Mouse (Mus musculus) heart, adult 2 months (tissue): ENCODE data around the gene Nfic. TPM values are rescaled to one million over a fixed set of nuclear protein-coding genes. Genes with fewer than 3 reads are reported as not detected.
"Not testable (repeated sequence)": the region's sequence is repeated elsewhere in the genome, so short reads cannot be mapped to it uniquely, and the experiment has no call there.

ENCODE experiments used
- DNase-seq, 2 experiments: peaks; one replicate each; pipeline ENCODE4 v3.0.0; 2021
- H3K27ac ChIP-seq: fragments of 200-600 bp; 2 replicates; pipeline ENCODE4 v1.8.1; 2022
- H3K27me3 ChIP-seq: fragments of 200-500 bp; 2 replicates; pipeline ENCODE4 v1.6.1; 2012; ENCODE audit warnings: mild to moderate bottlenecking, low read length, inconsistent platforms, mixed read lengths; ENCODE audit not compliant: control insufficient read depth, insufficient read depth
- H3K36me3 ChIP-seq: fragments of 200-500 bp; 2 replicates; pipeline ENCODE4 v1.6.1; 2012; ENCODE audit warnings: low read length, inconsistent platforms; ENCODE audit not compliant: control insufficient read depth, insufficient read depth
- H3K4me1 ChIP-seq: fragments of 200-500 bp; 2 replicates; pipeline ENCODE4 v1.6.1; 2011; ENCODE audit warnings: low read length; ENCODE audit not compliant: control insufficient read depth, insufficient read depth
- H3K4me3 ChIP-seq: fragments of 200-600 bp; 2 replicates; pipeline ENCODE4 v1.8.1; 2022
- H3K79me2 ChIP-seq: fragments of 200-500 bp; replicated peaks from 2 replicates; pipeline ENCODE4 v1.6.1; 2012; ENCODE audit warnings: mild to moderate bottlenecking, inconsistent platforms, low read length, moderate library complexity, mixed read lengths; ENCODE audit not compliant: control insufficient read depth, insufficient read depth
- H3K9ac ChIP-seq: fragments of 200-500 bp; 2 replicates; pipeline ENCODE4 v1.6.1; 2012; ENCODE audit warnings: low read depth, mild to moderate bottlenecking, control low read depth, inconsistent platforms, low read length, mixed read lengths
- CTCF ChIP-seq: fragments of 200-600 bp; IDR thresholded peaks from 2 replicates; pipeline ENCODE4 v1.8.1; 2022; ENCODE audit warnings: antibody characterized with exemption, mild to moderate bottlenecking, moderate library complexity
- EP300 ChIP-seq: fragments of 200-500 bp; IDR thresholded peaks from 2 replicates; pipeline ENCODE4 v1.6.1; 2011; ENCODE audit warnings: low read depth, low read length, control low read depth; ENCODE audit not compliant: insufficient read depth
- POLR2A ChIP-seq: fragments of 200-500 bp; IDR thresholded peaks from 2 replicates; pipeline ENCODE4 v1.6.1; 2011; ENCODE audit warnings: mild to moderate bottlenecking, low read depth, low read length, control low read depth; ENCODE audit not compliant: insufficient read depth
- WGBS: fragments of 180-500 bp; shearing (Covaris S2); methylation state at CpG from one replicate; pipeline ENCODE4 v1.1.7; 2018; 5-methylcytosine and 5-hydroxymethylcytosine counted together
- intact Hi-C: fragments of 180-260 bp; cut with DNase I; formaldehyde crosslinking; loops from one replicate; pipeline ENCODE4 v1.15.1; 2025
- polyA plus RNA-seq: library from polyadenylated mRNA; depleted of rRNA; stranded (reverse); fragments of >200 nt; gene quantifications from 2 replicates; pipeline ENCODE4 v1.2.3, GENCODE M21; 2012
- total RNA-seq, 2 experiments: library from RNA; stranded (reverse); gene quantifications; 2 replicates each; pipeline ENCODE4 v1.2.3; 2021

Nfic gene
- total and polyA plus RNA-seq, 3 experiments: 80.1 to 104 (median 94.2) TPM

DNA sequence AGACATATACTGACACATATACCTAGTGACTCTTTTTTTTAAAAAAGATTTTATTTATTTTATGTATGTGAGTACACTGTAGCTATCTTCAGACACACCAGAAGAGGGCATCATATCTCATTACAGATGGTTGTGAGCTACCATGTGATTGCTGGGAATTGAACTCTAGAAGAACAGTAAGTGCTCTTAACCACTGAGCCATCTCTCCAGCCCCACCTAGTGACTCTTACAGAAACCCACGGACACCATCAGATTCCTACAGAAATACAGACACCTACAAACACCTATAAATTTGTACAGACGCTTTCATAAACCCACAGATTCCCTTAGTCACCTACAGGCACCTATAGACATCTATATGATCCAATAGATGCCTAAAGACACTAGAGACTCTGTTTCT, 9.9 kb downstream of the Nfic start:
- H3K27ac ChIP-seq, H3K27me3 ChIP-seq, DNase-seq, H3K4me3 ChIP-seq, intact Hi-C loops, H3K36me3 ChIP-seq, H3K9ac ChIP-seq, H3K4me1 ChIP-seq, H3K79me2 ChIP-seq: not testable (repeated sequence)
- TF ChIP-seq CTCF: peak; percentile 56
- 20% methylated on average over 2 of the region's 2 CpGs for WGBS

DNA sequence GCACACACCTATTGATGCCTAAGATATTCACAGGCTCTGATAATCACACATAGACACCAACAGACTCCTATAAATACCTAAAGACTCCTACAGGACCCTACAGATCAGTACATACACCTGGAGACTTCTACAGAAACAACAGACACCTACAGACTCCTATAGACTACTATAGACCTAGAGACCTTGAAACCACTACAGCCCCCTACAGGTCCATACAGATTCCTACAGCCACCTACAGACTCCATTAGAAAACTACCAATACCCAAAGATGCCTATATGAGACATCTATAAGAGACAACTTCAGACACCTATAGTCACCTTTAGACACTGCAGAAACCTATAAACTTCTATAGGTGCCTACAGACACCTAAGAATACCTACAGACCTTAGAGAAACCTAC, 14.4 kb downstream of the Nfic start:
- H3K9ac ChIP-seq: no peak overlapping the region
- TF ChIP-seq CTCF (peak; percentile 82), EP300 (no peak), POLR2A (no peak)
- no peaks in the 10 kb centered on the region; the same call in 1 of the 2 replicates for H3K4me1 ChIP-seq
- H3K27ac ChIP-seq: no peak overlapping the region
- no peak for DNase-seq
- no peaks in the 10 kb centered on the region for H3K79me2 ChIP-seq
- no peaks in the 10 kb centered on the region for H3K36me3 ChIP-seq
- intact Hi-C loops: loop anchor here (5.0 kb wide), 1 partner anchor 34 kb away; no protein-coding TSS in a partner anchor
- H3K4me3 ChIP-seq: no peak overlapping the region
- peaks cover 1% of the 10 kb centered on the region; the same call in 1 of the 2 replicates for H3K27me3 ChIP-seq

DNA sequence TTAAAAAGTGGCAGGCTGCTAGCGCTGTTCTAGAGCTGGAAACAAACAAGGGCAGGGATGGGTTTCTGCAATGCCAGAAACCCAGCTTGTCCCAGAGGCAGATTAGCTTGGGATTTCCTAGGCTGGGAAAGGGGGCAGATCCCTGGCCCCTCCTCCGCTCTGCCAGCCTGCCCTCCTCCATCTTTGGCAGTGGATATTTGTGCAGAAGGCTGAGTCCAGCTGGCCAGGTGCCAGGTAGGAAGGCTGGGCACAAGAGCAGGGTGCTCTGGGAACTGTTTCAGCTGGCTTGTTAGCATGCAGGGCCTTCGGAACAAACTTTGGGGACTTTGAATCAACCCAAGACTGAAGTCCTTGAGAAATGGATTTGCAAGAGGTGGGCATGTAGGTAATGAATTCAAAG, 20.0 kb downstream of the Nfic start:
- peak; percentile 74 to 84 for DNase-seq
- peak overlapping the region; percentile 44 for H3K27ac ChIP-seq
- 54% methylated on average over 3 of the region's 3 CpGs for WGBS
- H3K9ac ChIP-seq: no peak overlapping the region
- H3K79me2 ChIP-seq: no peaks in the 10 kb centered on the region
- no peaks in the 10 kb centered on the region for H3K36me3 ChIP-seq
- H3K27me3 ChIP-seq: no peaks in the 10 kb centered on the region
- TF ChIP-seq EP300: 0 out of 2 replicates have a peak, but pooled peaks have one; percentile 48
- no peak for TF ChIP-seq CTCF
- peaks cover 9% of the 10 kb centered on the region for H3K4me1 ChIP-seq
- H3K4me3 ChIP-seq: no peak overlapping the region
- intact Hi-C loops: no loop called here

DNA sequence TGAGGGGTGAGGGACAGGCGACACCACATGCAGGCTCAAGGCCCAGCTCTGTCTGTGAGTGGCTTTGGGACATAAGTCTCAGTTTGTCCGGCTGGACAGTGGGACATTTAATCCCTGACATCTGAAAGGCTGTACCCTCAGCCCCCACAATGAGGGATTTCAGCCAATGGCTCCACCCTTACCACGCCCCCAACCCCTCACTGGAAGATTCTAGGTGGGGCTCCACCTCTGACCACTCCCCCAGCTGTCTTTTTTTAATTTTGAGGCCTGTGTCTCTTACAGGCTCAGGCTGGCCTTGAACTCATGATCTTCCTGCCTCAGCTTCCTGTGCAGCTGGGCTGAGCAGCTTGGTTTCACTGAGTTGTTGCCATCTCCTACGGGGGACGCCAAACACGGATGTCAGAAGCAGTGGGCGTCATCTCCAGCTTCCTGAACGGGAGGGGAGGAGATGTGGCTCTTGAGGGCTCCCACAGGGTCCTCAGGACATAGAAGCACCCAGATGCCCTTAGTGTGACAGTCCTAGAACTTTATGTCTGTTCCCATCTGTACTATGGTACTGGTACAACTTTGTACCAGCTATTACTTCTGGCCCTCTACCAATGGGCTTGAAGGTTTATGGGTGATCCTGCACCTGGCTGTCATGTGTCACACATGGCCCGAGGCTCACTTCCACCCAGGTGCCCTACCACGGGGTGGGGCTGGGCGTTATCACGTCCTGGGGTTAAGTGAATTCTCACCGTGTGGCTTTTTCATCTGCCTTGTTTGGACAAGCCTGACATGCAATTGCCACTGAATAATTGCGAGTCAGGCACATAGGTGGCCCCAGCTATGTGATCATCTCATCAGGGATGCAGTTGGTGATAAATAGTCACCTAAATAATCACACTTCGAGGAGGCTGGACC, 20.8 kb downstream of the Nfic start:
- Histone ChIP-seq H3K27ac (peak overlapping the region; percentile 44), H3K4me1 (peaks cover 9% of the 10 kb centered on the region), H3K79me2 (no peaks in the 10 kb centered on the region), H3K4me3 (no peak overlapping the region), H3K27me3 (no peaks in the 10 kb centered on the region), H3K9ac (peak overlapping the region; percentile 10), H3K36me3 (no peaks in the 10 kb centered on the region)
- intact Hi-C loops: no loop called here
- TF ChIP-seq CTCF: no peak
- TF ChIP-seq POLR2A: no peak
- TF ChIP-seq EP300: no peak
- DNase-seq: peak in 1 of 2 experiments; percentile 28
- 38% methylated on average over 15 of the region's 15 CpGs for WGBS

DNA sequence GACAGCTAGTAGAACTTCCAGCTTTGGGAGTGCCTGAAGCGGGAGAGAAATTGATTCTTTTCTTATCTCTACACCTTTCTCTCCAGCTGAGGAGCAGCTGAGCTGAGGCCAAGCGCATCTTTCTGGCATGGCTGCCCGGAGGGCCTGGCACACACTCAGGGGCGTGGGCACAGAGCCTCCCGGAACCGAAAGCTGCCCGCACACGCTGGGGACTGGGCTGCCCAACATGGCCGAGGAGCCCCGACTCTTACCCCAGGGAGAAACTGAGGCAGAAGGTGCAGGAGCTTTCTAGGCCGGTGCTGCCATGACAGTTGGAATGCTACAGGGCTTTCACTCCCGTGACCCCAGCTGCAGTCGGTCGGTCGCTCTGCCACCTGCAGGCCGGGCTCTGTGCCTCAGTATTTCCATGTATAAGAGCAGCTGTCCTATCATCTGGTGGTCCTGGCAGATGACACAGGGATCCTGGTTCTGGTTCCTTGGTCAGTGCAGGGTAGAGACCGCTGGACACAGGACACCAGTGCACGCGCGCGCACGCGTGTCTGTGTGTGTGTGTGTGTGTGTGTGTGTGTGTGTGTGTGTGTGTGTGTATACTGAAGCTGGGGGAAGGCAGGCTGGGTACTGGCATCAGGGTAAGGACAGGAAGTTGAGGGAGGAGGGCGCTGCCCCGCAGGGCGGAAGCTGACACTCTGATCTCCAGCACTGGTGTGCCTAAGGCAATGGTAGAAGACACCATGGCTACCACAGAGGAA, 21.7 kb downstream of the Nfic start:
- intact Hi-C loops: no loop called here
- Histone ChIP-seq H3K27ac (peak overlapping the region; percentile 84), H3K4me3 (no peak overlapping the region), H3K79me2 (no peaks in the 10 kb centered on the region), H3K27me3 (no peaks in the 10 kb centered on the region), H3K9ac (0 out of 2 replicates have a peak overlapping the region, but pooled peaks have one; percentile 3), H3K36me3 (no peaks in the 10 kb centered on the region), H3K4me1 (peaks cover 13% of the 10 kb centered on the region)
- DNase-seq: peak; percentile 60 to 73
- TF ChIP-seq EP300: no peak
- TF ChIP-seq POLR2A: no peak
- peak; percentile 47 for TF ChIP-seq CTCF
- 62% methylated on average over 26 of the region's 26 CpGs for WGBS

DNA sequence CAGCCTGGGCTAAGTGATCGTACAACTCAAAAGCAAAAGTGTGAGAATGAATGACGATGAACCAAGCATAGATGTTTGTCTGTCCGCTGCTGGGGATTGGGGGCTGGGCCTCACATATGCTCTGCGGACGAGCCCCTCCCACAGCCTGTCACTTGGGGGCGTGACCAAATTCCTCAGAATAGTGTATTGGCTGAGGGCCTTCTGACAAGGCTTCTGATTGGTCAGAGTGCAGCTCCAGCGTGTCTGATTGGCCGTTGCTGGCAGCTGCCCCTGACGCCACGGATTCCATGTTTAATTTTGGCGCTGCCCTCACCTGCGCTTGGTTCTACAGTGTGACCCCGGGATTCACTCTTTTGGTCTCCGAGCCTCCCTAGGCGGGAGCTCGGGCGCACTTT, 22.6 kb downstream of the Nfic start:
- no peaks in the 10 kb centered on the region for H3K36me3 ChIP-seq
- H3K79me2 ChIP-seq: no peaks in the 10 kb centered on the region
- no peaks in the 10 kb centered on the region for H3K27me3 ChIP-seq
- peak; percentile 88 to 95 for DNase-seq
- intact Hi-C loops: no loop called here
- H3K4me1 ChIP-seq: peaks cover 13% of the 10 kb centered on the region
- TF ChIP-seq POLR2A (0 out of 2 replicates have a peak, but pooled peaks have one; percentile 25), EP300 (no peak), CTCF (no peak)
- peak overlapping the region; percentile 30 for H3K4me3 ChIP-seq
- H3K9ac ChIP-seq: peak overlapping the region; percentile 55
- WGBS: 1% methylated on average over 17 of the region's 17 CpGs
- H3K27ac ChIP-seq: peak overlapping the region; percentile 84
